Mouse (Mus musculus) heart, embryonic 12.5 days (tissue): Measurements from ENCODE around the gene Pex5l. TPM values are rescaled to one million over a fixed set of nuclear protein-coding genes. Genes with fewer than 3 reads are reported as not detected.

Experiments used
- ATAC-seq: fragments of 200-750 bp; cut with Nextera tagmentation; 2 replicates; pipeline ENCODE4 v1.8.0; 2017; ENCODE audit warnings: moderate TSS enrichment, moderate library complexity; ENCODE audit not compliant: insufficient number of reproducible peaks, low FRiP score
- H3K27ac ChIP-seq: fragments of 300-500 bp; sonication (generic); 2 replicates; pipeline ENCODE4 v1.5.1; 2016; ENCODE audit warnings: mild to moderate bottlenecking, moderate library complexity; ENCODE audit not compliant: poor library complexity, severe bottlenecking
- H3K27me3 ChIP-seq: fragments of 300-500 bp; sonication (generic); replicated peaks from 2 replicates; pipeline ENCODE4 v1.6.1; 2016; ENCODE audit warnings: mild to moderate bottlenecking, moderate library complexity
- H3K36me3 ChIP-seq: fragments of 300-500 bp; sonication (generic); 2 replicates; pipeline ENCODE4 v1.6.1; 2016; ENCODE audit warnings: mild to moderate bottlenecking, moderate library complexity
- H3K4me1 ChIP-seq: fragments of 300-500 bp; sonication (generic); replicated peaks from 2 replicates; pipeline ENCODE4 v1.6.1; 2016; ENCODE audit warnings: mild to moderate bottlenecking
- H3K4me2 ChIP-seq: fragments of 300-500 bp; sonication (generic); 2 replicates; pipeline ENCODE4 v1.6.1; 2016; ENCODE audit warnings: mild to moderate bottlenecking, moderate library complexity
- H3K4me3 ChIP-seq: fragments of 300-500 bp; sonication (generic); 2 replicates; pipeline ENCODE4 v1.5.1; 2016; ENCODE audit warnings: mild to moderate bottlenecking
- H3K9ac ChIP-seq: fragments of 300-500 bp; sonication (generic); 2 replicates; pipeline ENCODE4 v1.6.1; 2016; ENCODE audit warnings: mild to moderate bottlenecking, moderate library complexity
- H3K9me3 ChIP-seq: fragments of 300-500 bp; sonication (generic); replicated peaks from 2 replicates; pipeline ENCODE4 v1.6.1; 2016; ENCODE audit warnings: mild to moderate bottlenecking, moderate library complexity
- WGBS: fragments of 180-500 bp; shearing (Covaris S2); methylation state at CpG from one replicate; pipeline ENCODE4 v1.1.7; 2016; 5-methylcytosine and 5-hydroxymethylcytosine counted together
- polyA plus RNA-seq: library from polyadenylated mRNA; unstranded; fragments of >200 nt; fragmentation: Nextera tagmentation; extraction: Ambion mirVana; gene quantifications from 2 replicates; pipeline ENCODE4 v1.2.1, GENCODE M21; 2016

Pex5l gene
- polyA plus RNA-seq, 1 experiment from 2014 or later = not detected

DNA sequence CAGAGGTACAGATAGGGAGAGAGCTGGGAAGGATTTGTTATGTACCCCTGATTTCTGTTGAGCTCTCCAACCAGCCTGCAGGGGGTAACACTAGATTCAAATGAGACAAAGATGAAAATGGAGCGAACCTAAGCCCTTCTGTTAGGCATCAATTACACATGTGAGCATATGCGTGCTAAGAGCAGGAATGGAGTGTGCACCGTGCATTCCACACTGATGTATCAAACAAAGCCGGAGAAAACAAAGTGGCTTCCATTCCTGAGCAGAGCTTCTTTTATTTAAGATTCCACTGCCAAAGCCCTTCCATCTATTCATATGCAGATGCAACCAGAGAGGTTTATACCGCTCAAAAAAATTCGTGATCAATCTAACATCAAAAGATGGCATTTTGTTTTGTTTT lies 79.5 kb downstream of the Pex5l start:
- Histone ChIP-seq H3K9ac (no peak overlapping the region), H3K27me3 (no peaks in the 10 kb centered on the region), H3K9me3 (no peaks in the 10 kb centered on the region), H3K4me1 (no peaks in the 10 kb centered on the region), H3K4me3 (no peak overlapping the region), H3K27ac (no peak overlapping the region), H3K36me3 (no peaks in the 10 kb centered on the region), H3K4me2 (no peak overlapping the region)
- WGBS = 59% methylated on average over 6 of the region's 6 CpGs
- no peak for ATAC-seq

DNA sequence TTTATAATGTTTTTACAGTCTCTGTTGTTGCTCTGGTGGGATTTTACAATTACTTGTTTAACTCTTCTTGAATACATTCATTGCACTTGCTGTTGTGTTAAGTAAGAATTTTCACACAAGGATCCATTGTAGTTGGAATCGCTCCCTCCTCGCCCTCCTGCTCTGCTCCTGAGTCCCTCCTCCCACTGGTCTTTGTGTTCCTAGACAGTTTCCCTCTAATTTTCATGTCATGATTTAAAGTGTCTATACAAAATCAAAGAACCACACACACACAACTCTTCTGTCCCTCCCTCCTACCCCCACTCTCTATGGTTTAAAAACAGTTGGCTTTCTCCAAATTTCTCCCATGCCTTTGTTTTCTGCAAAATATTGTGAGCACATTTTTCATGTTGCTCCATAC lies 81.6 kb downstream of the Pex5l start:
- H3K9me3 ChIP-seq = no peaks in the 10 kb centered on the region
- no peak overlapping the region for H3K9ac ChIP-seq
- H3K4me1 ChIP-seq = no peaks in the 10 kb centered on the region
- no peak for ATAC-seq
- no peaks in the 10 kb centered on the region for H3K27me3 ChIP-seq
- H3K36me3 ChIP-seq = no peaks in the 10 kb centered on the region
- H3K4me2 ChIP-seq = no peak overlapping the region
- no peak overlapping the region for H3K4me3 ChIP-seq
- H3K27ac ChIP-seq = no peak overlapping the region
- 81% methylated on average over 2 of the region's 2 CpGs for WGBS

DNA sequence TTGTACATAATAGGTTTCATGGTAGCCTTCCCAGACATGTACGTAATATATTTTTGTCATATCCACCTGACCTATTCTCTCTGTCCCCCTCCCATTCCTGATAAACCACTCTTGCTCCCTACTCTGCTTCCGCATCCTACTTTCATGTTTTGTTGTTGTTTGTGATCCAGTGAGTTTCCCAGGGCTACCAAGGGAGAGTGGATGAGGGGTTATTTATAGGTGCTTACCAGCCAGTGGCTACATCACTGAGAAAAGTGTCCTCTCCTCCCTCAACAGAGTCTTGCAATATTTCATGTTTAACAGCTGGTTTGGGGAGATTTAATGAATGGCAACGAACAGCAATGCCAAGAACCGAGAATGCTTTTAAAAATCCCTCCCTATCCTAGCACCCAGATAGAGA lies 82.0 kb downstream of the Pex5l start:
- ATAC-seq = no peak
- no peaks in the 10 kb centered on the region for H3K9me3 ChIP-seq
- H3K4me1 ChIP-seq = no peaks in the 10 kb centered on the region
- H3K27ac ChIP-seq = no peak overlapping the region
- no peak overlapping the region for H3K9ac ChIP-seq
- H3K36me3 ChIP-seq = no peaks in the 10 kb centered on the region
- 67% methylated on average over 4 of the region's 4 CpGs for WGBS
- no peak overlapping the region for H3K4me3 ChIP-seq
- H3K27me3 ChIP-seq = no peaks in the 10 kb centered on the region
- no peak overlapping the region for H3K4me2 ChIP-seq

DNA sequence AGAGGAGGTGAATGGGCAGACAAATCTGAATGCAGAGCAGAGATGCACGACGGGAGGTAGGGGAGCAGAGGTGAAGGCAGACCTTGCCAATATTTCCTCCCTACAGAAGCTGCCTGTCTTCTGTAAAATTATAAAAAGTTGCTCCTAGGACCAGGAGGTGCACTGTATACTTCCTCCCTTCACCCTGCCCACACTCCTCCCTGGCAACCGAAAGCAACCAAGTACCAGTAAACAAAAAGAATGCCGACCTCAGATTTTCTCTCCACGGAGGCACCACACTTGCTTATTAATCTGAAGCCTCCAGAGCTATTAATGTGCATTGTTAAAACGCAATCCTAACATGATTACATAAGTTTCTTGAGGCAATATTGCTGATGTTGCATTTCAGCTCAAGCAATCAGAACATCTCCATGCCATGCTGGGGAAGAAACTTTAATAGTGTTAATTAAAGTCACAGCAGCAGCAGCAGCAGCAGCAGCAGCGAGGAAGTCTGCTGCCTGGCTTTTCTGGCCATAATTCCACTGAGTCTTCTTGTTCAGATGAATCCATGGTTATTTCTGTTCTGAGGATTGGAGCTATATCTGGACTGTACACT lies 82.6 kb downstream of the Pex5l start:
- Histone ChIP-seq H3K4me3 (no peak overlapping the region), H3K27me3 (no peaks in the 10 kb centered on the region)
- 54% methylated on average over 7 of the region's 7 CpGs for WGBS

DNA sequence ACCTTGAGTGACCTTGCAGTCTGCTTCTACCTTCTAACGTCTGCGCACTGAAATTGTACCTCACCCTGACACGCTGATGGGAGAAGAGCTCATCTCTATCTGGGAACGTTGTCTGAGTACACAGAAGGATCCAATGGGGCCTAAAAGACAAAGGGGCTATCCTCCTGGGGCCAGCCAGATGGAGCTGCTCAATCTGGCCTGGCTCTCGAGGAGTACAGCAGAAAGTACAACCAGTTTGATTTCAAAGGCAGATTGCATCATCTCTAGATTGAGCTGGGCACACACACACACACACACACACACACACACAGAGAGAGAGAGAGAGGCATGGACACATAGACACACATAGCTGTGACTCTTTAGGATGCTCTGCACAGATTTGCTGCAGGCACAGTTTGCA lies 94.7 kb downstream of the Pex5l start:
- no peaks in the 10 kb centered on the region for H3K27me3 ChIP-seq
- H3K9me3 ChIP-seq = no peaks in the 10 kb centered on the region
- H3K4me1 ChIP-seq = no peaks in the 10 kb centered on the region
- 55% methylated on average over 5 of the region's 5 CpGs for WGBS
- no peak for ATAC-seq
- H3K36me3 ChIP-seq = no peaks in the 10 kb centered on the region
- H3K4me2 ChIP-seq = no peak overlapping the region
- no peak overlapping the region for H3K9ac ChIP-seq
- H3K4me3 ChIP-seq = no peak overlapping the region
- H3K27ac ChIP-seq = no peak overlapping the region

More for the DNA sequence above, 82.6 kb downstream of the Pex5l start:
- Histone ChIP-seq H3K9me3 (no peaks in the 10 kb centered on the region), H3K4me2 (no peak overlapping the region), H3K9ac (no peak overlapping the region), H3K27ac (no peak overlapping the region), H3K4me1 (no peaks in the 10 kb centered on the region), H3K36me3 (no peaks in the 10 kb centered on the region)
- no peak for ATAC-seq

DNA sequence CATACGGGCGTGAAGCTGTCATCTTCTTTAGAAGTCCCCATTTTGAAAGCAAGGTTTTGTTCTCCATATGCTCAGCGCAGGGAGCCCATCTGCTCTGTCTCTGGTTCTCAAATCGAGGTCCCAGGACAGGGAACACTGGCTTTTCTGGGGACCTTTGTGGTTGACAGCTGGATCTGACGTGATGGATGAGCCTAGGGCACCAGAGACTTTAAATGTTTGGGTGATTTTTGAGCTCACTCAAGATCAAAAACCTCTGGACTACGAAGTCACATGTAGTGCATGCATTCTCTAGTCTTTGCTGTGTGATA lies 98.3 kb downstream of the Pex5l start:
- no peak for ATAC-seq
- WGBS = 78% methylated on average over 6 of the region's 6 CpGs

DNA sequence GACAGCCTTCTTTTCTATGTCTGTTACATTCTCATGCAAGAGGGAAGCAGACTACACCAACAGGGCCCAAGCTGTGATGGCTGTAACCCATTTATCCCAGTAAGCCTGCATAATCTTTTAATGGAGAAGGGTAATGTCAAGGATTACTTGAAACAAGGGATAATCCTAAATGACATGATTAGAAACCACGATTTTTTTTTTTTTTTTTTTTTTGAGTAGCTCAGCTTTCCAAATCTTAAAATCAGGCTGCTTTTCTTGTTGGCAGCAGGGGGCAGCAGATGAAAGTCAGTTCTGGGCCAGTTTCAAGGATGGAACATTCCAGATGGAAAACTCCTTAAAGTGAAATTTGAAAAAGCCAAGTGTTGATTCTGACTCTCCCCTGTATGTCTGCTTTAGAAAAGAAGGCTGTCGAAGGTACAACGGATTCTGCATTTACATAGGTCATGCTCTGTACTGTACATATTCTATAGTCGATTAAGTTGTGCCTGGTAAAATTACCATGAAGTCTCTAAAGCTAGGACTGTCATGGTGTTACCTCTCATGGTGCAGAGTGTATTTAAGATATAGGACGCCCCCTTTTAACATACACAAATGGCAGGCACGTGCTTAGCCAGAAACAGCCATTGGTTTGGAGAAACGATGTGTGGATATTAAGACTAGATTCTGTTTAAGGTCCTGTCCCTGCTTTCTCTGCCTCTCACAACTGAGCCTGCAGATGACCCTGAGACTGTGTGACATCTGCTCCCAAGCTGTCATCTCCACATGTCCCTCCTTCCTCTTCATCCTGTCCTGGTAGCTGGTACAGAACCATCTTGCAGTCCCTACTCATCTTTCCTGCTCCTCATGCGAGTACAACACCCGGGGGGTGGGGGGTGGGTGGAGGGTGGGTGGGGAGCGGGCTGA lies 98.9 kb downstream of the Pex5l start:
- H3K27ac ChIP-seq = no peak overlapping the region
- H3K36me3 ChIP-seq = no peaks in the 10 kb centered on the region
- no peak overlapping the region for H3K9ac ChIP-seq
- 68% methylated on average over 10 of the region's 10 CpGs for WGBS
- H3K4me2 ChIP-seq = no peak overlapping the region
- H3K27me3 ChIP-seq = no peaks in the 10 kb centered on the region
- H3K4me3 ChIP-seq = no peak overlapping the region
- H3K4me1 ChIP-seq = no peaks in the 10 kb centered on the region
- no peak for ATAC-seq
- H3K9me3 ChIP-seq = no peaks in the 10 kb centered on the region

More for the DNA sequence above, 98.3 kb downstream of the Pex5l start:
- Histone ChIP-seq H3K4me1 (no peaks in the 10 kb centered on the region), H3K36me3 (no peaks in the 10 kb centered on the region), H3K27ac (no peak overlapping the region), H3K9ac (no peak overlapping the region), H3K9me3 (no peaks in the 10 kb centered on the region), H3K4me2 (no peak overlapping the region), H3K4me3 (no peak overlapping the region), H3K27me3 (no peaks in the 10 kb centered on the region)

DNA sequence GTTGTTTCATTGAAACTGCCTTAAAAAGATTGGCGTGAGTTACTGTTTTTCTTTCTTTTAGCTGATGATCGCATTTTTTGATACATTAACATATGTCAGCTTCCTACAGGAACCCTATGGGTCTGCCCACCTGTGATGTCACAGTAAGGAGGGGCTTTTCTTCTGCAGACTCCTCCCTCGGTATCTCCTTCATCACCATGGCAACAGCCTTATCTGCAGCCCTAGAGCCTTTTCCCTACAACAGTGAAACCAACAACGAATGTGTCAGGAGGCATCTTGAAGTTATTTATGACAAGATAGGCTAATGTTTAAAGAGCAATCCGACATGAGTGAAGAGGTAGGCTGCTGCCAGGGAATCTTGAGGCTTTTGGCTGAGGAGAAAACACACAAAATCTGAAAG lies 118.5 kb downstream of the Pex5l start:
- H3K9me3 ChIP-seq = no peaks in the 10 kb centered on the region
- H3K9ac ChIP-seq = no peak overlapping the region
- no peaks in the 10 kb centered on the region for H3K27me3 ChIP-seq
- no peaks in the 10 kb centered on the region for H3K4me1 ChIP-seq
- H3K4me2 ChIP-seq = no peak overlapping the region
- no peak overlapping the region for H3K4me3 ChIP-seq
- WGBS = 44% methylated on average over 5 of the region's 5 CpGs
- H3K36me3 ChIP-seq = no peaks in the 10 kb centered on the region
- no peak for ATAC-seq
- no peak overlapping the region for H3K27ac ChIP-seq

DNA sequence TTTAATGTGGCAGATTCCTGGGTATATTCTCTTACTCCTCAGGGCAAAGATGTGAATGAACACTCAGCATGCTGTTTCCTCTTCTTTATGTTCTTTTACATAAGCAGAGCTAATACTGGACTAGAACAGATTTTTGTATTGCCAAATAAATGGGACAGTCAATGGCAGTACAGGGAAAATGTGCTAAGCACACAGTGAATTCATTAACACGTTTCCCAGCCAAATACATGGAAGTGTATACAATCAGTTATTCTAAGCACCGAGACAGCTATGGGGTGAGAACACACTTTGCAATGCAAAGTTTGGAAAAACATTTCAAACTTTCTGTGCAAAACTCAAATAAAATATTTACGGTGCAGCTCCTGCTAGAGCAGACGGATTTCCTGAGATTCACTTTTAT lies 139.1 kb downstream of the Pex5l start:
- Histone ChIP-seq H3K27me3 (no peaks in the 10 kb centered on the region), H3K9me3 (no peaks in the 10 kb centered on the region), H3K36me3 (no peaks in the 10 kb centered on the region), H3K4me3 (no peak overlapping the region), H3K4me2 (no peak overlapping the region), H3K4me1 (no peaks in the 10 kb centered on the region), H3K9ac (no peak overlapping the region), H3K27ac (no peak overlapping the region)
- no peak for ATAC-seq
- WGBS = 75% methylated on average over 4 of the region's 4 CpGs

DNA sequence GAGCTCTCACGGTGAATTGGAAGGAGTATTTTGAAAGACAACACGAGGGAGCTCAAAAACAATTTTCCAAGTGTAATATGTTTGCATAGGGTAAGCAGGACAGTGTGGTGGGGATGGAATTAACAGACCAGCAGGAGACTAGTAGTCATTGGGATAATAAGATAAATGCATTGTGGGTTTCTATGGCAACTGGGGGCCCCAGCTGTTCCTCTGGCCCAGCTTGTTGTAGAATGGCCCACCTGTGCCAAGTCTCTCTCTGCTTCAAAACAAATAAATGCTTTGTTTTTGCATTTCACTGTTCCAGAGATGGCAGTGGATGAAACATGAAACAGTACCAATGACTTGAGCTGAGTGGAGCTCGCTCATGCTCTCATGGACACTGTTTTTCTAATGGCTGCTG lies 141.3 kb downstream of the Pex5l start:
- H3K27ac ChIP-seq = no peak overlapping the region
- 82% methylated on average over 3 of the region's 3 CpGs for WGBS
- no peaks in the 10 kb centered on the region for H3K36me3 ChIP-seq
- H3K27me3 ChIP-seq = no peaks in the 10 kb centered on the region
- no peak overlapping the region for H3K4me3 ChIP-seq
- no peaks in the 10 kb centered on the region for H3K9me3 ChIP-seq
- H3K4me1 ChIP-seq = no peaks in the 10 kb centered on the region
- no peak for ATAC-seq
- H3K9ac ChIP-seq = no peak overlapping the region
- no peak overlapping the region for H3K4me2 ChIP-seq

DNA sequence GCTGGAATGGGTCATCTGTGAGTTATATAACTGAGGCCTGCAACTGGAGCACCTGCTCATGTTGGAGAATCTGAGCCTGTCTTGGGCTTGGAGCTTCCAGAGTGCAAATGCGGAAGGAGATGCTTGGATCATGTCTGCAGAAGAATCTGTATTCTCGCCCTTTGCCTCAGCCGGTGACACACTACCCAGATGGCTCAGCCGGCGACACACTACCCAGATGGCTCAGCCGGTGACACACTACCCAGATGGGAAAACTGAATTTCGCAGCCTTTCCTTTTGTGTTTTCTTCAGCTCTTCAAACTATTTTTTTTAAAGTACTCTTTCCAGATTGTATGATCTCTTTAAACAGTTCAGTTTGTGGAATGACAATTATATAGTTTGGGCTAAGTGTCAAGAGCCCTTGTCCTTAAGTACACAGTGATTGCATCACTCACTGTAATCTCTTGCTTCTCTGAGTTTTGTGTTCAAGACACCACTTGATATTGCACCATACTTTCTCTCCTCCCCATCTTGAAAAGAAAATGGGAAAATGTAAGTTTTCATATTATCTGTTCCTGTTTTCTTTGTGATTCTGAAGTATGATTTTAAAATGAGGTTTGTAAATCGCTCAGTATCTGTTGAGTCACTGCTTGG lies 142.5 kb downstream of the Pex5l start:
- Histone ChIP-seq H3K4me3 (no peak overlapping the region), H3K9ac (no peak overlapping the region), H3K9me3 (no peaks in the 10 kb centered on the region), H3K27ac (no peak overlapping the region), H3K27me3 (no peaks in the 10 kb centered on the region), H3K4me2 (no peak overlapping the region), H3K36me3 (no peaks in the 10 kb centered on the region), H3K4me1 (no peaks in the 10 kb centered on the region)
- 86% methylated on average over 8 of the region's 8 CpGs for WGBS
- ATAC-seq = no peak
